Mouse (Mus musculus) brain, embryonic 14.5 days (tissue): ENCODE measurements at regions not wholly inside any gene's neighbourhood (a gene's known extent, or its start where the extent isn't known, plus 50 kb on each side); places are given as distances from the start of the nearest gene placed in this dataset.

Experiments used
- CTCF ChIP-seq: fragments of 200-500 bp; IDR thresholded peaks from 2 replicates; pipeline ENCODE4 v1.5.1; 2012; ENCODE audit warnings: inconsistent platforms, mild to moderate bottlenecking, moderate library complexity, borderline replicate concordance; ENCODE audit not compliant: insufficient read depth, insufficient read length; ENCODE audit errors: extremely low read depth
- POLR2A ChIP-seq: fragments of 200-500 bp; IDR thresholded peaks from 2 replicates; pipeline ENCODE4 v1.6.1; 2012; ENCODE audit warnings: mild to moderate bottlenecking, inconsistent platforms, borderline replicate concordance; ENCODE audit not compliant: poor library complexity, insufficient read depth, insufficient read length, severe bottlenecking; ENCODE audit errors: extremely low read depth

DNA sequence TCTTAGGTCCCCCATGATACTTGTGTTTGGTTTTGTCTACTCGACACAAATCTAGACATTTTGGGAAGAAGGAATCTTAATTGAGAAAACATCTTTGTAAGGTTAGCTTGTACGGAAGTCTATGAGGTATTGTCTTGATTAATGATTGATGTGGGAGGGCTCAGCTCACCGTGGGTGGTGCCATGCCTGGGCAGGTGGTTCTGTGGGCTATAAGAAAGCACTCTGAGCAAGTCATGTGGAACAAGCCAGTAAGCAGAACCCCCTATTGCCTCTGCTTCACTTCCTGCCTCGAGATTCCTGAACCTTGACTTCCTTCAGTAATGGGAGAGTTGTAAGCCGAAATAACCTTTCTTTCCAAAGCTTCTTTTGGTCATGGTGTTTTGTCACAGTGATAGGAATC, 174.6 kb upstream of the Mpdz start:
- TF ChIP-seq POLR2A (no peak), CTCF (no peak)
